Mouse (Mus musculus): ENCODE results near the gene Glo1. TPM values are rescaled to one million over a fixed set of nuclear protein-coding genes. Genes with fewer than 3 reads are reported as not detected.
A peak's percentile ranks its signal among the peaks of the same experiment; 100 is the strongest.

Gene Glo1
- polyA plus RNA-seq, 1 experiment from 2014 or later: 241 TPM

GRCm38 (mm10) chr17:30574783-30575075 is 51.9 kb downstream of the Glo1 start:
- no peak overlapping the region for H3K27ac ChIP-seq
- peak overlapping the region; percentile 71 for H3K4me2 ChIP-seq
- no peak for ATAC-seq (ENCODE audit: low FRiP score)
- H3K4me3 ChIP-seq (replicated peaks): no peak overlapping the region
- 75% methylated on average over 8 of the region's 8 CpGs for WGBS
- H3K9me3 ChIP-seq: no peaks in the 10 kb centered on the region
- H3K27me3 ChIP-seq: no peaks in the 10 kb centered on the region
- peaks cover 32% of the 10 kb centered on the region for H3K4me1 ChIP-seq
- peak overlapping the region; percentile 17; the same call in 1 of the 2 replicates for H3K9ac ChIP-seq
- H3K36me3 ChIP-seq (replicated peaks): no peaks in the 10 kb centered on the region

GRCm38 (mm10) chr17:30573990-30574782 is 52.5 kb downstream of the Glo1 start:
- no peak overlapping the region for H3K4me2 ChIP-seq
- H3K27me3 ChIP-seq: no peaks in the 10 kb centered on the region
- ATAC-seq (ENCODE audit: low FRiP score): no peak
- no peaks in the 10 kb centered on the region for H3K36me3 ChIP-seq (replicated peaks)
- peak overlapping the region; percentile 17; the same call in 1 of the 2 replicates for H3K9ac ChIP-seq
- peaks cover 32% of the 10 kb centered on the region for H3K4me1 ChIP-seq
- no peaks in the 10 kb centered on the region for H3K9me3 ChIP-seq
- 84% methylated on average over 8 of the region's 8 CpGs for whole genome bisulfite sequencing
- H3K4me3 ChIP-seq (replicated peaks): no peak overlapping the region
- H3K27ac ChIP-seq: no peak overlapping the region

- Histone ChIP-seq H3K9ac (no peak overlapping the region), H3K4me1 (peaks cover 20% of the 10 kb centered on the region), H3K4me3 (replicated peaks) (no peak overlapping the region), H3K36me3 (replicated peaks) (no peaks in the 10 kb centered on the region), H3K9me3 (no peaks in the 10 kb centered on the region), H3K4me2 (no peak overlapping the region), H3K27me3 (no peaks in the 10 kb centered on the region), H3K27ac (no peak overlapping the region)
- no peak for ATAC-seq (ENCODE audit: low FRiP score)
- 70% methylated on average over 3 of the region's 3 CpGs for WGBS
These were observed 55.7 kb downstream of the Glo1 start for GRCm38 (mm10) chr17:30570971-30571370.

GRCm38 (mm10) chr17:30570173-30570572 is 56.5 kb downstream of the Glo1 start:
- Histone ChIP-seq H3K4me3 (replicated peaks) (no peak overlapping the region), H3K9me3 (no peaks in the 10 kb centered on the region), H3K4me2 (no peak overlapping the region), H3K27me3 (no peaks in the 10 kb centered on the region), H3K9ac (no peak overlapping the region), H3K36me3 (replicated peaks) (no peaks in the 10 kb centered on the region), H3K27ac (no peak overlapping the region), H3K4me1 (peaks cover 18% of the 10 kb centered on the region)
- no peak for ATAC-seq (ENCODE audit: low FRiP score)
- 84% methylated on average over 8 of the region's 8 CpGs for WGBS

- Histone ChIP-seq H3K4me2 (no peak overlapping the region), H3K4me1 (peaks cover 5% of the 10 kb centered on the region; the same call in 1 of the 2 replicates), H3K4me3 (replicated peaks) (no peak overlapping the region), H3K27ac (no peak overlapping the region), H3K9ac (no peak overlapping the region), H3K9me3 (no peaks in the 10 kb centered on the region), H3K27me3 (no peaks in the 10 kb centered on the region), H3K36me3 (replicated peaks) (no peaks in the 10 kb centered on the region)
- ATAC-seq (ENCODE audit: low FRiP score): no peak
These were observed 58.2 kb downstream of the Glo1 start for GRCm38 (mm10) chr17:30568473-30568872.

GRCm38 (mm10) chr17:30564971-30565370 is 61.7 kb downstream of the Glo1 start:
- WGBS: 87% methylated on average over 7 of the region's 7 CpGs

GRCm38 (mm10) chr17:30564407-30564806 is 62.3 kb downstream of the Glo1 start:
- H3K9me3 ChIP-seq: no peaks in the 10 kb centered on the region
- H3K27ac ChIP-seq: no peak overlapping the region
- ATAC-seq (ENCODE audit: low FRiP score): no peak
- H3K36me3 ChIP-seq (replicated peaks): no peaks in the 10 kb centered on the region
- no peaks in the 10 kb centered on the region for H3K27me3 ChIP-seq
- 93% methylated on average over 3 of the region's 3 CpGs for WGBS
- H3K4me1 ChIP-seq: no peaks in the 10 kb centered on the region
- H3K4me2 ChIP-seq: no peak overlapping the region
- no peak overlapping the region for H3K9ac ChIP-seq
- H3K4me3 ChIP-seq (replicated peaks): no peak overlapping the region

More at GRCm38 (mm10) chr17:30564971-30565370, 61.7 kb downstream of the Glo1 start:
- Histone ChIP-seq H3K4me3 (replicated peaks) (no peak overlapping the region), H3K27ac (no peak overlapping the region), H3K27me3 (no peaks in the 10 kb centered on the region), H3K36me3 (replicated peaks) (no peaks in the 10 kb centered on the region), H3K4me1 (no peaks in the 10 kb centered on the region), H3K9ac (no peak overlapping the region), H3K9me3 (no peaks in the 10 kb centered on the region), H3K4me2 (no peak overlapping the region)
- no peak for ATAC-seq (ENCODE audit: low FRiP score)

- Histone ChIP-seq H3K27ac (no peak overlapping the region), H3K27me3 (no peaks in the 10 kb centered on the region), H3K36me3 (replicated peaks) (no peaks in the 10 kb centered on the region), H3K4me1 (no peaks in the 10 kb centered on the region), H3K9ac (no peak overlapping the region), H3K9me3 (no peaks in the 10 kb centered on the region), H3K4me3 (replicated peaks) (no peak overlapping the region), H3K4me2 (no peak overlapping the region)
- no peak for ATAC-seq (ENCODE audit: low FRiP score)
- 78% methylated on average over 6 of the region's 6 CpGs for WGBS
These were observed 63.1 kb downstream of the Glo1 start for GRCm38 (mm10) chr17:30563484-30564075.

- Histone ChIP-seq H3K4me1 (no peaks in the 10 kb centered on the region), H3K9me3 (no peaks in the 10 kb centered on the region), H3K36me3 (replicated peaks) (no peaks in the 10 kb centered on the region), H3K9ac (no peak overlapping the region), H3K27ac (no peak overlapping the region), H3K4me2 (no peak overlapping the region), H3K27me3 (no peaks in the 10 kb centered on the region), H3K4me3 (replicated peaks) (no peak overlapping the region)
- WGBS: 85% methylated on average over 2 of the region's 2 CpGs
- ATAC-seq (ENCODE audit: low FRiP score): no peak
These were observed 63.9 kb downstream of the Glo1 start for GRCm38 (mm10) chr17:30562770-30563169.

- 31% methylated on average over 3 of the region's 3 CpGs for WGBS
- Histone ChIP-seq H3K4me3 (replicated peaks) (no peak overlapping the region), H3K36me3 (replicated peaks) (no peaks in the 10 kb centered on the region), H3K27me3 (no peaks in the 10 kb centered on the region), H3K9ac (no peak overlapping the region), H3K27ac (no peak overlapping the region), H3K4me1 (no peaks in the 10 kb centered on the region), H3K4me2 (no peak overlapping the region), H3K9me3 (no peaks in the 10 kb centered on the region)
- ATAC-seq (ENCODE audit: low FRiP score): no peak
These were observed 67.1 kb downstream of the Glo1 start for GRCm38 (mm10) chr17:30559536-30559935.

- H3K4me1 ChIP-seq: no peaks in the 10 kb centered on the region
- no peak overlapping the region for H3K4me3 ChIP-seq (replicated peaks)
- H3K27me3 ChIP-seq: no peaks in the 10 kb centered on the region
- WGBS: 81% methylated on average over 2 of the region's 2 CpGs
- no peaks in the 10 kb centered on the region for H3K9me3 ChIP-seq
- H3K36me3 ChIP-seq (replicated peaks): no peaks in the 10 kb centered on the region
- ATAC-seq (ENCODE audit: low FRiP score): no peak
- H3K4me2 ChIP-seq: no peak overlapping the region
- no peak overlapping the region for H3K27ac ChIP-seq
- H3K9ac ChIP-seq: no peak overlapping the region
These were observed 68.0 kb downstream of the Glo1 start for GRCm38 (mm10) chr17:30558623-30559022.

- H3K4me2 ChIP-seq: no peak overlapping the region
- H3K9ac ChIP-seq: no peak overlapping the region
- no peak for ATAC-seq (ENCODE audit: low FRiP score)
- H3K27ac ChIP-seq: no peak overlapping the region
- WGBS: 87% methylated on average over 3 of the region's 3 CpGs
- H3K4me1 ChIP-seq: no peaks in the 10 kb centered on the region
- no peaks in the 10 kb centered on the region for H3K9me3 ChIP-seq
- H3K4me3 ChIP-seq (replicated peaks): no peak overlapping the region
- no peaks in the 10 kb centered on the region for H3K27me3 ChIP-seq
- H3K36me3 ChIP-seq (replicated peaks): no peaks in the 10 kb centered on the region
These were observed 70.2 kb downstream of the Glo1 start for GRCm38 (mm10) chr17:30556512-30556911.

Data from forebrain, embryonic 12.5 days (tissue).